Mouse (Mus musculus) CH12.LX (cell line): ENCODE measurements at regions not wholly inside any gene's neighbourhood (a gene's known extent, or its start where the extent isn't known, plus 50 kb on each side); places are given as distances from the start of the nearest gene placed in this dataset.
A peak's percentile ranks its signal among the peaks of the same experiment; 100 is the strongest.

Source experiments
- DNase-seq: peaks from one replicate; pipeline ENCODE4 v3.0.0-alpha.2; 2013; ENCODE audit errors: extremely low read depth
- H3K27ac ChIP-seq: 2 replicates; pipeline ENCODE4 v1.5.1; 2012; ENCODE audit warnings: low read depth, mild to moderate bottlenecking, control low read depth, moderate library complexity; ENCODE audit not compliant: insufficient read depth
- H3K27me3 ChIP-seq: replicated peaks from 2 replicates; pipeline ENCODE3; 2012; ENCODE audit warnings: inconsistent platforms
- H3K36me3 ChIP-seq, 2 experiments: replicated peaks in 1 of 2; 2 replicates each; pipeline versions ENCODE3 to v1.6.1; 2012; ENCODE audit warnings: inconsistent platforms in 1 of 2, low read length in 1 of 2, mild to moderate bottlenecking in 1 of 2, mixed read lengths in 1 of 2, moderate library complexity in 1 of 2; ENCODE audit not compliant: control insufficient read depth in 1 of 2, insufficient read depth in 1 of 2
- H3K4me1 ChIP-seq, 2 experiments: 2 replicates each; pipeline ENCODE4 v1.6.1; 2012; ENCODE audit warnings: inconsistent platforms in 1 of 2, moderate library complexity in 1 of 2; ENCODE audit not compliant: insufficient read depth in 2 of 2, control insufficient read depth in 1 of 2
- H3K4me2 ChIP-seq: 2 replicates; pipeline ENCODE4 v1.6.1; 2012; ENCODE audit warnings: low read depth, mild to moderate bottlenecking, control low read depth; ENCODE audit not compliant: poor library complexity, insufficient read depth, severe bottlenecking
- H3K4me3 ChIP-seq, 3 experiments: fragments of 150-350 bp in 1 of 3; sonication (generic) in 1 of 3; replicated peaks in 1 of 3; 2 replicates each; pipeline versions ENCODE3 to v1.5.1; 2011 to 2012; ENCODE audit warnings: low read depth in 2 of 3, low read length in 2 of 3, mild to moderate bottlenecking in 2 of 3, moderate library complexity in 2 of 3, control low read depth in 1 of 3, improper control_type of control experiment in 1 of 3, inconsistent platforms in 1 of 3, mixed read lengths in 1 of 3; ENCODE audit not compliant: poor library complexity in 1 of 3
- H3K79me2 ChIP-seq: replicated peaks from 2 replicates; pipeline ENCODE4 v1.6.1; 2012; ENCODE audit warnings: mild to moderate bottlenecking, moderate library complexity; ENCODE audit not compliant: control insufficient read depth, poor library complexity, insufficient read depth, severe bottlenecking; ENCODE audit errors: extremely low read depth
- H3K9ac ChIP-seq: 2 replicates; pipeline ENCODE4 v1.6.1; 2012; ENCODE audit warnings: low read depth, mild to moderate bottlenecking, control low read depth, moderate library complexity; ENCODE audit not compliant: insufficient read depth
- H3K9me3 ChIP-seq: replicated peaks from 2 replicates; pipeline ENCODE3; 2012; ENCODE audit warnings: low read length, inconsistent platforms, mixed read lengths
- BHLHE40 ChIP-seq: IDR thresholded peaks from 2 replicates; pipeline ENCODE4 v1.6.1; 2011; ENCODE audit warnings: mild to moderate bottlenecking, low read depth, low read length, improper control_type of control experiment
- CHD1 ChIP-seq: IDR thresholded peaks from 2 replicates; pipeline ENCODE4 v1.6.1; 2012; ENCODE audit warnings: low read depth, low read length, improper control_type of control experiment, inconsistent platforms
- CHD2 ChIP-seq: IDR thresholded peaks from 2 replicates; pipeline ENCODE4 v1.6.1; 2011; ENCODE audit warnings: low read length, improper control_type of control experiment
- CTCF ChIP-seq, 2 experiments: IDR thresholded peaks in 1 of 2; conservative IDR thresholded peaks in 1 of 2; 2 replicates each; pipeline ENCODE4 v1.5.1; 2011 to 2012; ENCODE audit warnings: low read depth in 2 of 2, low read length in 2 of 2, improper control_type of control experiment in 1 of 2, inconsistent platforms in 1 of 2, mild to moderate bottlenecking in 1 of 2, moderate library complexity in 1 of 2
- EP300 ChIP-seq: IDR thresholded peaks from 2 replicates; pipeline ENCODE4 v1.6.1; 2011; ENCODE audit warnings: low read length, improper control_type of control experiment
- ETS1 ChIP-seq: conservative IDR thresholded peaks from 2 replicates; pipeline ENCODE4 v1.6.1; 2012; ENCODE audit warnings: low read depth, mild to moderate bottlenecking, inconsistent platforms, low read length, improper control_type of control experiment, moderate library complexity
- GABPA ChIP-seq: IDR thresholded peaks from 2 replicates; pipeline ENCODE4 v1.6.1; 2012; ENCODE audit warnings: low read depth, low read length, improper control_type of control experiment, inconsistent platforms; ENCODE audit not compliant: insufficient replicate concordance
- HCFC1 ChIP-seq: IDR thresholded peaks from 2 replicates; pipeline ENCODE4 v1.6.1; 2012; ENCODE audit warnings: low read depth, mild to moderate bottlenecking, inconsistent platforms, low read length, improper control_type of control experiment
- IRF4 ChIP-seq: IDR thresholded peaks from 2 replicates; pipeline ENCODE4 v1.6.1; 2014; ENCODE audit warnings: low read depth, mild to moderate bottlenecking, inconsistent platforms, low read length, improper control_type of control experiment
- JUN ChIP-seq: IDR thresholded peaks from 2 replicates; pipeline ENCODE4 v1.6.1; 2011; ENCODE audit warnings: low read depth, mild to moderate bottlenecking, low read length, improper control_type of control experiment, moderate library complexity; ENCODE audit not compliant: insufficient read depth
- JUND ChIP-seq: conservative IDR thresholded peaks from 2 replicates; pipeline ENCODE4 v1.6.1; 2011; ENCODE audit warnings: low read depth, low read length, improper control_type of control experiment
- KAT2A ChIP-seq: IDR thresholded peaks from 2 replicates; pipeline ENCODE4 v1.6.1; 2012; ENCODE audit warnings: low read length, improper control_type of control experiment, inconsistent platforms; ENCODE audit not compliant: insufficient replicate concordance
- MAFK ChIP-seq: IDR thresholded peaks from 2 replicates; pipeline ENCODE4 v1.6.1; 2011; ENCODE audit warnings: low read length, improper control_type of control experiment; ENCODE audit not compliant: insufficient replicate concordance
- MAX ChIP-seq: IDR thresholded peaks from 2 replicates; pipeline ENCODE4 v1.6.1; 2011; ENCODE audit warnings: low read length, improper control_type of control experiment
- MAZ ChIP-seq: IDR thresholded peaks from 2 replicates; pipeline ENCODE4 v1.6.1; 2012; ENCODE audit warnings: low read depth, mild to moderate bottlenecking, inconsistent platforms, low read length, improper control_type of control experiment, moderate library complexity
- MXI1 ChIP-seq: IDR thresholded peaks from 2 replicates; pipeline ENCODE4 v1.6.1; 2011; ENCODE audit warnings: mild to moderate bottlenecking, low read depth, low read length, improper control_type of control experiment
- MYC ChIP-seq: IDR thresholded peaks from 2 replicates; pipeline ENCODE4 v1.6.1; 2011; ENCODE audit warnings: low read depth, mild to moderate bottlenecking, improper control_type of control experiment, low read length
- NRF1 ChIP-seq: IDR thresholded peaks from 2 replicates; pipeline ENCODE4 v1.6.1; 2014; ENCODE audit warnings: low read depth, mild to moderate bottlenecking, inconsistent platforms, low read length, improper control_type of control experiment, moderate library complexity
- PAX5 ChIP-seq: IDR thresholded peaks from 2 replicates; pipeline ENCODE4 v1.6.1; 2012; ENCODE audit warnings: low read length, inconsistent platforms, mixed read lengths
- POLR2A ChIP-seq: IDR thresholded peaks from 2 replicates; pipeline ENCODE4 v1.6.1; 2011; ENCODE audit warnings: low read depth, mild to moderate bottlenecking, improper control_type of control experiment, low read length
- RCOR1 ChIP-seq: conservative IDR thresholded peaks from 2 replicates; pipeline ENCODE4 v1.6.1; 2012; ENCODE audit warnings: low read depth, mild to moderate bottlenecking, inconsistent platforms, low read length, improper control_type of control experiment
- UBTF ChIP-seq: IDR thresholded peaks from 2 replicates; pipeline ENCODE4 v1.6.1; 2012; ENCODE audit warnings: low read depth, mild to moderate bottlenecking, inconsistent platforms, low read length, improper control_type of control experiment, moderate library complexity
- USF2 ChIP-seq: conservative IDR thresholded peaks from 2 replicates; pipeline ENCODE4 v1.6.1; 2011; ENCODE audit warnings: low read depth, low read length, improper control_type of control experiment
- ZKSCAN1 ChIP-seq: IDR thresholded peaks from 2 replicates; pipeline ENCODE4 v1.6.1; 2012; ENCODE audit warnings: low read depth, inconsistent platforms, low read length, improper control_type of control experiment, borderline replicate concordance
- dilution Hi-C: fragments of 300-500 bp; cut with MboI; formaldehyde crosslinking; loops from 2 replicates; pipeline ENCODE4 v1.14.3; 2020; ENCODE audit warnings: low sequenced_read_pairs; ENCODE audit not compliant: extremely low pct_unique_long_range_greater_than_20kb, extremely low pct_ligation_motif_present
- in situ Hi-C: fragments of 300-500 bp; cut with MboI; formaldehyde crosslinking; loops from 3 replicates; pipeline ENCODE4 v1.14.3; 2019; ENCODE audit warnings: low sequenced_read_pairs, low pct_ligation_motif_present, low pct_unique_long_range_greater_than_20kb, mixed read lengths

DNA sequence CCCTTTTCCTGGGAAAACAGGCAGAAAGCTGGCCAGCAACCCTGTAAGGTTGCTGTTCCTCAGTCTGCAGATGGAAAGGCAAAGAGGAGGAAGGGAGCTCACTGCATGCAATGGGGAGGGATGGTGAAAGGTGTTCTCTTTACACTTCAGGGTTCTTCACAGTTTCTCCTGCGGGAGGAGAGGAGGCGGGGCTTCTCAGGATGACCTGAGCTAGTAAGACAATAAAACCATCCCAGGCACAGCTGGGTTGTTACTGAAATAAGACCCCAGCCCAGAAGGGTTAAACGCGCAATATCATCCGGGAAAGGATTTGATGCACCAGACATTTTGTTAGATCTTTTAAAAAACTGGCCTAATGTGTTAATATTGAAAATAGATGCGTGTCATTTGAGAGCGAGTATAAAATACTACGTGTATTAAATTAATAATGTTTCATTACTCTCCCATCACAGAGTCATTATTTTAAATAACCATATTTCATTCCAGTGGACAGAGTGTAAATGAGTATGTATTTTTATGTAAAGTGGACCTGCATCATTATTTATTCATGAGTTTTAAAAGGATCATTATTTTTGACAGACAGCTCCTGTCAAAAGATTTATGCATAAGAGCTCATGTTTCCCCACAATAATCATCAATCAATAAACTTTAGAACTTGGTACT, 409.8 kb downstream of the Rnd3 start:
- Histone ChIP-seq H3K79me2 (no peaks in the 10 kb centered on the region), H3K27me3 (no peaks in the 10 kb centered on the region)
- no peak for TF ChIP-seq ETS1
- TF ChIP-seq USF2: no peak
- no peak for TF ChIP-seq MAZ
- TF ChIP-seq UBTF: no peak
- TF ChIP-seq KAT2A: no peak
- TF ChIP-seq, all 38 proteins: peak for 0
- no peak overlapping the region for H3K4me3 ChIP-seq
- H3K4me2 ChIP-seq: no peak overlapping the region
- in situ Hi-C loops (no loop called here), dilution Hi-C loops (no loop called here)
- no peak overlapping the region for H3K9ac ChIP-seq
- peaks cover 3% of the 10 kb centered on the region in 2 experiments for H3K36me3 ChIP-seq
- no peaks in the 10 kb centered on the region for H3K9me3 ChIP-seq
- H3K27ac ChIP-seq: no peak overlapping the region
- DNase-seq: no peak
- peaks cover 6 to 7% of the 10 kb centered on the region in 2 experiments; a peak in 3 of 4 replicates for H3K4me1 ChIP-seq

DNA sequence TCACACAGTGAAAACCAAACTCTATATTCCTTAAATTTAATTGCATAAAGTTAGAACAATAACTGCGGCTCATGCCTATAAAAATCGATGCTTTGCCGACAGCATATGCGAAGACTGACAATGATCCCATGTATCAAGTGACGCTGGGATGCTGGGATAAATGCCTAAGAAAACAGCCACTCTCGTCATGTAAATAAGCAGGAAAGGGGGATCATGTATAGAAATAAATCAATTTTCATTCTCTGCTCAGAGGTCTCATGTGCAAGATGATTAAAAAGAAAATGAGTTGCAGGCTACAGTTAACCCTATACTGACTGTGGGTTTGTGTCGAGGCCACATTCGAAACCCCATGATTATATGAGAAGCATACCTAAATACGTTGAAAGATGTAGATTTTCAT, 411.2 kb downstream of the Rnd3 start:
- no peak overlapping the region for H3K4me3 ChIP-seq
- TF ChIP-seq ETS1: no peak
- no peak for TF ChIP-seq JUN
- TF ChIP-seq UBTF: no peak
- TF ChIP-seq IRF4: no peak
- TF ChIP-seq BHLHE40: no peak
- TF ChIP-seq NRF1: no peak
- TF ChIP-seq RCOR1: no peak
- no peak for TF ChIP-seq POLR2A
- TF ChIP-seq MAFK: no peak
- TF ChIP-seq, all 38 proteins: peak for 0
- dilution Hi-C loops (no loop called here), in situ Hi-C loops (no loop called here)
- H3K36me3 ChIP-seq: no peaks in the 10 kb centered on the region
- H3K4me1 ChIP-seq: peaks cover 2 to 7% of the 10 kb centered on the region in 2 experiments; a peak in 2 of 4 replicates
- H3K27me3 ChIP-seq: no peaks in the 10 kb centered on the region
- H3K9me3 ChIP-seq: no peaks in the 10 kb centered on the region
- no peak overlapping the region for H3K4me2 ChIP-seq
- H3K9ac ChIP-seq: no peak overlapping the region
- no peak for DNase-seq
- no peaks in the 10 kb centered on the region for H3K79me2 ChIP-seq
- H3K27ac ChIP-seq: no peak overlapping the region

DNA sequence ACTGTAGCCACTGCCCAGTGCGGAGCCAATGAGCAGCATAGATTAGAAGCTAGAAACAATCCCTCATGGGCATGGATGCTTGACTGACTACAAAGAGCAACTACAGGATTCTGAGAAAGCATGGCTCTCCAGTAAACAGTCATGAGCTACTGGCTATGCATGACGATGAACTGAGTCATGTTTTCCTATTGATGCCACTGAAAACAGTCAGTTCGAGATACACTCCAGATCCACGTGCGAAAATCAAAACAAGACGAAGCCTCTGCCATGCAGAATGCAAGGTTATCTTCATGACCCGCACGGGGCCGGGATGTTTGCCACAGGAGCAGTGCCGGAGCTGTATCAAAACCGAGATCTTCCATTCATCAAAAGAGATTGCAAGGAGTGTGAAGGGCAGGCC, 413.9 kb downstream of the Rnd3 start:
- no peak overlapping the region for H3K9ac ChIP-seq
- no peak overlapping the region for H3K4me2 ChIP-seq
- in situ Hi-C loops: no loop called here
- H3K27ac ChIP-seq: no peak overlapping the region
- H3K79me2 ChIP-seq: no peaks in the 10 kb centered on the region
- peaks cover 2 to 7% of the 10 kb centered on the region in 2 experiments; a peak in 2 of 4 replicates for H3K4me1 ChIP-seq
- DNase-seq: peak; percentile 25
- H3K27me3 ChIP-seq: no peaks in the 10 kb centered on the region
- H3K9me3 ChIP-seq: no peaks in the 10 kb centered on the region
- H3K4me3 ChIP-seq: no peak overlapping the region
- no peaks in the 10 kb centered on the region for H3K36me3 ChIP-seq
- dilution Hi-C loops: no loop called here
- TF ChIP-seq MAX: peak; percentile 73
- no peak for TF ChIP-seq CHD2
- TF ChIP-seq MYC: 0 out of 2 replicates have a peak, but pooled peaks have one; percentile 28
- no peak for TF ChIP-seq PAX5
- TF ChIP-seq CTCF (conservative IDR thresholded peaks at IDR 0.05 in 1 of 2, IDR thresholded peaks at IDR 0.05 in 1 of 2; ENCODE audit: low read depth in 2 of 2, low read length in 2 of 2): no peak
- TF ChIP-seq ETS1: no peak
- peak; percentile 49; the same call in 1 of the 2 replicates for TF ChIP-seq EP300
- peak; percentile 22; the same call in 1 of the 2 replicates for TF ChIP-seq IRF4
- TF ChIP-seq GABPA: no peak
- TF ChIP-seq ZKSCAN1: no peak
- peak; percentile 30; the same call in 1 of the 2 replicates for TF ChIP-seq MXI1
- no peak for TF ChIP-seq CHD1
- peak; percentile 68 for TF ChIP-seq JUND
- peak; percentile 37; the same call in 1 of the 2 replicates for TF ChIP-seq JUN
- no peak for TF ChIP-seq HCFC1
- no peak for TF ChIP-seq KAT2A
- TF ChIP-seq BHLHE40: peak; percentile 69; the same call in 1 of the 2 replicates
